Mouse (Mus musculus): Measurements from ENCODE around the gene Ovca2. TPM values are rescaled to one million over a fixed set of nuclear protein-coding genes. Genes with fewer than 3 reads are reported as not detected.

The Ovca2 gene
- polyA plus RNA-seq, 1 experiment from 2014 or later: 26.2 TPM

DNA sequence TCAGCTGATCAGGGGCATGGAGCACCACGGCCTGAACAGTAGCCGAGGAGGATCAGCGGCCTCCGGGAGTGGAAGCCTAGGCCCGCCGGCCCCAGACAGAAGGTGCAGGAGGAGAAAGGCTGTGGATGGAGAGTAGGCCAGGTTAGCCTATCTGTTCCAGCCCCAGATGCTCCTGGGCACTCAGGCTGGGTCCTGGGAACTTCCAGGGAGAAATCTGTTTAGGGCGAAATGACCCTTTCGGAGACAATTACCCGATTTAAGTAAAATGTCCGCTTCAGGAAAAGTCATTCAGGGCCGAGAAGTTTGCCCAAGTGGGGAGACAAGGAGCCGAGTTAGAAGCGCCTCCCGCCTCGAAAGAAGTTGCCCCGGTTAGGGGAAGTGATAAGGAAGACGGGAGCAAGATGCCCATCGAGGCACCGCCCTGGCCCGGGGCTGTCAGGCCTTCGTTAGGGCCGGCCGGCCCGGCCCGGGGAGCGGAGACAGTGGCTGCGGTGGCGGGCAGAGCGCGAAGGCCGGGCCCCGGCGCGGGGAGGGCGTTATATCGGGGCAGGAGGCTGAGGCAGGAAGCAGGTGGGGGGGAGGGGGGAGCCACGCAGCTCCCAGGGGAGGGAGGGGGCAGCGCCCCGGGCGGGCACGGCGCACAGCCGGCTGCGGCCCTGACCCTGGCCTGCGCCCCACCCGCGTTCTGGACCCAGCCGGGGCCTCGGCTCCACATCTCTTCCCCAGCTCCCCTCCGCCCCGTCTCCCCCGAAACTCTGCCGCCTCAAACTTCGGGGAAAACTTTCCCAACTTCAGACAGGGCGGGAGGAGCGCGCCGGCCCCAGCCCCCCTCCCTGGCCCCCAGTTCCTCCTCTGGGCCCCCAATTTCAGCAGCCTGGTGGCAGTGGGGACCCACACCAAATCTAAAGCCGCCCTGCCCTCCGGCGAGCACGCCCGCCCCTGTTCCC is 10.7 kb downstream of the Ovca2 start:
- Histone ChIP-seq H3K27me3 (peaks cover 90% of the 10 kb centered on the region), H3K9me3 (no peaks in the 10 kb centered on the region), H3K4me1 (peaks cover 90% of the 10 kb centered on the region), H3K4me2 (peak overlapping the region; percentile 90), H3K27ac (peak overlapping the region; percentile 89), H3K9ac (peak overlapping the region; percentile 71), H3K36me3 (peaks cover 10% of the 10 kb centered on the region), H3K4me3 (peak overlapping the region; percentile 63)
- WGBS: 4% methylated on average over 40 of the region's 63 CpGs
- ATAC-seq (ENCODE audit: borderline replicate concordance, extremely low read depth, low FRiP score, low TSS enrichment): no peak

DNA sequence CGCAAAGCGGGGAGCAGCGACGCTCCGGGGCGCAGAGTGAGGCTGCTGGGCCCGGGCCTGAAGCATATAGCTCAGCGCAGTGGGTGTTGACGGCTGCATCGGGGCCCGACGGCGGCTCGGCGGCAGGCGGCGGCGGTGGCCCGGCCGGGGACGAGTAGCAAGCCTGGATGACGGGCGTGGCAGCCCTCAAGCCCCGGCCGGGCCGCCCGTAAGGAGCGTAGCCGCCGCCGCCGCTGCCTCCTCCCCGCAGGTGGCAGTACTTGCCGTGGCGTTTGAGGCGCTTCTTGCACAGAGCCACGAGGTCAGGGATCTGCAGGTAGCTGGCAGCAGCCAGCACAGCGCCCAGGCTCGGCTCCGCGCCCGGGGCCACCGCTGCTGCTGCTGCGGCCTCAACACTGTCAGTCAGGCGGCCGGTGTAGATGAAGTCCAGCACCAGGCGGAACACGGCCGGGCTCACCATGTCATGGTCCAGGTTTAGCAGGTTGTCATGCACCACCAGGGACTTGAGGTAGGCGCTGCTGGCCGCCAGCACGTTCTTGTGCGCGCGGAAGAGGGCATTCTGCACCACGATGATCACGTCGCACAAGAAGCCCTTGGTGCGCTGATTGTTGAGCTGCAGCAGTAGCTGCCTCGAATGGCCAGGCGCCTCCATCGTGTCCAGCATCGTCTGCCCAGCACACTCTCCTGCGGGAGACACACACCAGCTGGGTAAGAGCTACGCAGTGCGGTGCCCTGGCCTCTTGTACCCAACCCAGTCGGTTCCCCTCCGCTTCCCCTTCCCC is 11.6 kb downstream of the Ovca2 start:
- ATAC-seq (ENCODE audit: borderline replicate concordance, extremely low read depth, low FRiP score, low TSS enrichment): no peak
- H3K4me3 ChIP-seq: peak overlapping the region; percentile 63
- 4% methylated on average over 68 of the region's 68 CpGs for WGBS
- H3K9ac ChIP-seq: peak overlapping the region; percentile 71
- no peaks in the 10 kb centered on the region for H3K9me3 ChIP-seq
- peaks cover 14% of the 10 kb centered on the region for H3K36me3 ChIP-seq
- H3K27ac ChIP-seq: peak overlapping the region; percentile 89
- H3K27me3 ChIP-seq: peaks cover 81% of the 10 kb centered on the region
- peak overlapping the region; percentile 90 for H3K4me2 ChIP-seq
- peaks cover 90% of the 10 kb centered on the region for H3K4me1 ChIP-seq

DNA sequence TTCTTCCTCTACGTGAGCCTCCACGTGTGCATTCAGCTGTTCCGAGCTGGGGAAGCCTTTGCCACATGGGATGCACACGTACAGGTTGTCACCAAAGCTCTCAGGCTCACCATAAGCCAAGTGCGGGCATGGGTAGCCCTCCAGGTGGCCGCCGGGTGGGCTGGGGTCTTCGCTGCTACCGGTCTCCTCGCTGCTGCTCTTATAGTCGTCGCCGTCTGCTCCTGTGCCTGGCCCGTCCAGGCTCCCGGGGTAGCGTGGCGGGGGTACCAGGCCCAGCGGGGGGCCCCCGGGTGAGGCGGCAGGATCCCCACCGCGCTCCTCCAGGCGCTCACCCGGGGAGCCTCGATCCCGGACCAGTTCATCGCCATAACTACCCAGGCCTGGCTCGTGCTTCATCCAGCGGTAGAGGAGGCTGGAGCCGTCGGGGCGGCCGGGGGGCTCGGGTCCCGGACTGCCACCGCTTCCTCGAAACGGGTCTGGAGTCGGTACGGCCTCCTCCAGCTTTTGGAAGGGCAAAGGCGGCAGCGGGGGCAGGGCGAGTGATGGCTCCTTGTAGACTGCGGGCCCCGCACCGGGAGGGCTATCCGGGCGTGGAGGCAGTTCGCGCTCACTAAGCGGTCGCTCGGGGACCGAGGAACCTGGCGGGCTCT is 12.3 kb downstream of the Ovca2 start:
- Histone ChIP-seq H3K4me2 (peak overlapping the region; percentile 90), H3K9me3 (no peaks in the 10 kb centered on the region), H3K4me3 (peak overlapping the region; percentile 63), H3K27me3 (peaks cover 74% of the 10 kb centered on the region), H3K4me1 (peaks cover 91% of the 10 kb centered on the region), H3K36me3 (peaks cover 14% of the 10 kb centered on the region), H3K9ac (peak overlapping the region; percentile 71), H3K27ac (peak overlapping the region; percentile 89)
- WGBS: 9% methylated on average over 55 of the region's 55 CpGs
- ATAC-seq (ENCODE audit: borderline replicate concordance, extremely low read depth, low FRiP score, low TSS enrichment): no peak

DNA sequence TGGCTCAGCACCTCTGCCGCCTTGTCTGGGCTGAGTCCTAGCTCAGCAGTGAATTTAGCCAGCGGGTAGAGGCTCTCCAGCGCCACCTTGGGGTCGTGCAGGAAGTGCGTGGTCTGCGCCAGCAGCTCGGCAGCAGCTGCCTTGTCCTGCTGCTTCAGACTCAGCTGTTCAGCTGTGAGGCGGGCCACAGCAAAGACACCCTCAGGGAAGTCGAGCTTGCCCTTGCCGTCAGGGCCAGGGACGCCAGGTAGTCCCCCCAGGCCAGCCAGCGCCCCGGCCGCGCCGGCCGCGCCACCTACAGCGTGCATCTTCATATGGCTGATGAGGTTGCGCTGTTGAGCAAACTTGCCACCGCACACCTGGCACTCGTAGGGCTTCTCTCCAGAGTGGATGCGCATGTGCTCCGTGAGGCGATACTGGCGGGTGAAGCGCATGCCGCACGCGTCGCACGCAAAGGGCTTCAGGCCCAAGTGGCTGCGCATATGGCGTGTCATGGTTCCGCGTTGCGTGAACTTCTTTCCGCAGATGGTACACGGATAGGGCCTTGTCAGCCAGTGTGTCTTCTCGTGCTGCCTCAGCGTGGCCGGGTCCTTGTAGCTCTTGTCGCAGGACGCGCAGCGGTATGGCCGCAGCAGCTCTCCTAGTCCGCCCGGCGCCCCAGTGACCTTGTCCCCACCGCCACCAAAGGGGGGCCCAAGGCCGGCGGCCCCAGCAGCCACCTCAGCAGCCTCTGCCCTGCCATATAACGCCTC is 13.0 kb downstream of the Ovca2 start:
- ATAC-seq (ENCODE audit: borderline replicate concordance, extremely low read depth, low FRiP score, low TSS enrichment): no peak

DNA sequence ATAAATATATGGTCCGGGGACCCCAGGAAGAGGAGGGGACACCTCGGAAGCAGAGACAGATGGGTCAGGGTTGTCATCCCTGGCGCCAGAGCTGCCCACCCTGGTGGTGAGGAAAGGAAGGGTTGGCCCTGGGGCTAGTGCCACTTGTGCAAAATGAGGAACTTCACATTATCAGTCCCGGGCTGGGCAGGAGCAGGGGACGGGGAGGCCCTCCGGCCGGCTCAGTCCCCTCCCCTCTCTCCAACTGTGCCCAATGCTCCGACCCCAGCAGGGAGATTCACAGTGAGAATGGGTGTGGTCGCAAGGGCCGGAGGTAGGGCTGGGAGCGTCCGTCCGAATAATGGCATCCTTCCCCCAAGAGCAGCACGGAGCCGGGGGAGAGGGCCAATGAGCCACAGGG is 13.9 kb downstream of the Ovca2 start:
- Histone ChIP-seq H3K36me3 (peaks cover 26% of the 10 kb centered on the region), H3K9me3 (no peaks in the 10 kb centered on the region), H3K4me2 (peak overlapping the region; percentile 90), H3K27me3 (peaks cover 58% of the 10 kb centered on the region), H3K4me3 (peak overlapping the region; percentile 63), H3K9ac (peak overlapping the region; percentile 71), H3K27ac (peak overlapping the region; percentile 89; the same call in 1 of the 2 replicates), H3K4me1 (peaks cover 91% of the 10 kb centered on the region)
- 25% methylated on average over 15 of the region's 15 CpGs for WGBS
- ATAC-seq (ENCODE audit: borderline replicate concordance, extremely low read depth, low FRiP score, low TSS enrichment): no peak

More for the DNA sequence above, 13.0 kb downstream of the Ovca2 start:
- Histone ChIP-seq H3K4me3 (peak overlapping the region; percentile 63), H3K9ac (peak overlapping the region; percentile 71), H3K36me3 (peaks cover 17% of the 10 kb centered on the region), H3K27ac (peak overlapping the region; percentile 89), H3K9me3 (no peaks in the 10 kb centered on the region), H3K4me2 (peak overlapping the region; percentile 90), H3K27me3 (peaks cover 67% of the 10 kb centered on the region), H3K4me1 (peaks cover 93% of the 10 kb centered on the region)
- 14% methylated on average over 54 of the region's 54 CpGs for WGBS

DNA sequence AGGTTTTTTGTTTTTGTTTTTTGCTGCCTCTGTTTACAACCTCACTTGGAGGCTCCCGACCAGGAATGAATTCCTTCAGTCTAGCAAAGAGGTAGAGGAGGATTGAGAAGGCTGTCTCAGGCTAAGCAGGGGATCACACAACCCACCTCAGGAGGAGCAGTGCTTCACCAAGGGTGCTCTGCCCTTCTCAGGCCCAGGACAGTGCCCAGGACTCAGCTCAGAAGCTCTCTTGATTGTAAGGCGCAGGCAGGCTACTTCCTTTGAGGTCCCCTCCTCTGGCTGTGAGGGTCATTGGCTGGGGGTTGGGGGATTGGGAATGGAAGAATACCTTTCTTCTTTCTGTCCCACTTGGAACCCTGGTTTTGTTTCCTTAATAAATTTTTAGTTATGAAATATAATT is 14.6 kb downstream of the Ovca2 start:
- Histone ChIP-seq H3K4me2 (peak overlapping the region; percentile 90), H3K36me3 (peaks cover 28% of the 10 kb centered on the region), H3K4me1 (peaks cover 87% of the 10 kb centered on the region), H3K27me3 (peaks cover 51% of the 10 kb centered on the region), H3K9me3 (no peaks in the 10 kb centered on the region), H3K27ac (peak overlapping the region; percentile 89), H3K9ac (peak overlapping the region; percentile 71; the same call in 1 of the 2 replicates), H3K4me3 (peak overlapping the region; percentile 63; the same call in 1 of the 2 replicates)
- no peak for ATAC-seq (ENCODE audit: borderline replicate concordance, extremely low read depth, low FRiP score, low TSS enrichment)
- 67% methylated on average over 2 of the region's 2 CpGs for WGBS

DNA sequence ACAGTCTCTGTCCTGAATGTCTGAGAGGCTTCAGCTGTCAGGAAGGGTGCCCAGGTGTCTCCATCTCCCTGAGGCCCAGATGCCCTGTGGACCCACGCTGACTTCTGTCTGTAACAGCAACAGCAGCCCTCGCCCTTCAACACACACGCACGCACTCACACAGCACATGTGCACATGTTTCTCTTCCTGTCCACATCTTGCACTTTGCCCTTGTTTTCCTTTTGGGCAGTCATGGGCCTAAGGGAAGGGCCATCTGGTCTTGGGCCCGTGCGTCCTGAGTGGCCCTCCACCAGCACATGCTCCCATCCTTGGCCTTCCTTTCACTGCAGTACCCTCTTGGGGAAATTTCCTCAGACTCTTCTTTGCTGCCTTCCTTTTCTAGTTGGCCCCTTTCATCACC is 15.3 kb downstream of the Ovca2 start:
- Histone ChIP-seq H3K9ac (no peak overlapping the region), H3K4me3 (no peak overlapping the region), H3K27me3 (peaks cover 44% of the 10 kb centered on the region), H3K4me1 (peaks cover 87% of the 10 kb centered on the region), H3K9me3 (no peaks in the 10 kb centered on the region), H3K27ac (peak overlapping the region; percentile 84), H3K4me2 (0 out of 2 replicates have a peak overlapping the region, but pooled peaks have one; percentile 3), H3K36me3 (peaks cover 28% of the 10 kb centered on the region)
- no peak for ATAC-seq (ENCODE audit: borderline replicate concordance, extremely low read depth, low FRiP score, low TSS enrichment)
- WGBS: 70% methylated on average over 6 of the region's 6 CpGs

DNA sequence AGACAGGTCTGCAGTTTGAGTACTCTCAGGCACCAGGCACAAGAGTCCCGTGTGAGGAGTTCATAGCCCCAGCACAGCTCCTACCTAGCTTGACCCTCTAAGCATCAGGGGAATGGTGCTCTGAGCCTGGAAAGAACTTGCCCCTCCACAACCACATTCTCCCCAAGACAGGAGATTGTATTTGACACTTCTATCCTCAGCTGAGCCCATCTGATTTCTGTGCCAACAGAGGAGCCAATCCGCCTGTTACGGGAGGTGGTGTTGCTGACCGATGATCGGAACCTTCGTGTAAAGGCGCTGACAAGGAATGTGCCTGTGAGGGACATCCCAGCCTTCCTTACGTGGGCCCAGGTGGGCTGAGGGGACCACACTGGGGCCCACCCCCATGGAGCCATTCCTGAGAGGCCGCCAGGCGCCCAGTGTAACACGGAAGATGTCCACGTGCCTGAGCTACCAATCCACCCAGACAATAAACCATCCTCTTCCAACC is 16.0 kb downstream of the Ovca2 start:
- H3K4me2 ChIP-seq: 0 out of 2 replicates have a peak overlapping the region, but pooled peaks have one; percentile 3

DNA sequence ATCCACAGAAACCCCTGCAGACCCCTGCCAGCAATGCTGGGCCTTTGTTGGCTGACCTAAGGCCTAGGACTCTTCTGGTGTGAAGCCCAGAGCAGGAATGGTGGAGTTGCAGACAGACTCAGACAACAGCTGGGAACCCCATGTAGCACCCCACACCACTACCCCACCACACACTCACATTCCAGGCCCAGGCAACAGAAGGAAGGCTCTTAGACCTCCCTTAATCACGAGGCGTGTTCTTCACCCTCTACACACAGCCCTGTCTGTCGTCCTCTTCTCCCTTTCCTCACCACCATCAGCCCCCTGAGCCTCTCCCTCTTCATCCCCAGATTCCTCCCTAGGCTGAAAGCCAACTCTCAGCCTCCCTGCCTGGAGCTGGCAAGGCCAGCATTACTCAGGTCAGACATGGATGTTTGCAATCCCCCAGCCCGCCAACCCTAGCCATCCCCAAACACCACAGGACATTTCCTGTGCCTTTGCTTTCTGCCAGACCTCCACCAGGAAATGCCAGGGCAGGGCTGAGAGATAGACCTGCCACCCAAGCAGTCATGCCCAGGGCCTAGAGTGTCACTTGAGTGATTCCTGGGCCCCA is 17.1 kb downstream of the Ovca2 start:
- Histone ChIP-seq H3K27ac (peak overlapping the region; percentile 84), H3K9ac (no peak overlapping the region), H3K4me1 (peaks cover 88% of the 10 kb centered on the region), H3K4me3 (no peak overlapping the region), H3K36me3 (peaks cover 28% of the 10 kb centered on the region), H3K27me3 (peaks cover 26% of the 10 kb centered on the region), H3K4me2 (no peak overlapping the region), H3K9me3 (no peaks in the 10 kb centered on the region)
- 32% methylated on average over 4 of the region's 4 CpGs for WGBS
- ATAC-seq (ENCODE audit: borderline replicate concordance, extremely low read depth, low FRiP score, low TSS enrichment): peak; percentile 88

More for the DNA sequence above, 16.0 kb downstream of the Ovca2 start:
- no peak for ATAC-seq (ENCODE audit: borderline replicate concordance, extremely low read depth, low FRiP score, low TSS enrichment)
- H3K4me1 ChIP-seq: peaks cover 88% of the 10 kb centered on the region
- WGBS: 60% methylated on average over 12 of the region's 12 CpGs
- peaks cover 37% of the 10 kb centered on the region for H3K27me3 ChIP-seq
- peaks cover 28% of the 10 kb centered on the region for H3K36me3 ChIP-seq
- no peak overlapping the region for H3K4me3 ChIP-seq
- no peak overlapping the region for H3K9ac ChIP-seq
- H3K27ac ChIP-seq: peak overlapping the region; percentile 84
- no peaks in the 10 kb centered on the region for H3K9me3 ChIP-seq

DNA sequence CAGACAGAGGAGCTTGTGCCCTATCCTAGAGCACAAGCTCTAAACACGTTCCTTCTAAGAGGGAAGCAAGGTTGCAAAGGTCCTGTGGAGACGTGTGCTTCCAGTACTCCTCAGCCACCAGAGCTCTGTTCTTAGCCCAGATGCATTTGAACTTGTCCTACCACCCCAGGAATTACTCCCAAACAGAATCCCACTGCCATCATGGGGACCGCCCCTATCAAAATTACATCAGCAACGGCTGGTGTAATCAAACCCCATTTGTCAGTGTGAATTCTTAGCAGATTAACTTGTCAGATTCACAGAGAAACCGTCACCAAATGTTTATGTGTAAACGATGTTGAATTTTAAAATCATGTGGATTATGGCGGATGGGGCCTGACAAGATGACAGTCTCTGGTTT is 17.7 kb downstream of the Ovca2 start:
- Histone ChIP-seq H3K4me1 (peaks cover 88% of the 10 kb centered on the region), H3K36me3 (peaks cover 28% of the 10 kb centered on the region), H3K27ac (peak overlapping the region; percentile 84), H3K9ac (no peak overlapping the region), H3K9me3 (no peaks in the 10 kb centered on the region), H3K27me3 (peaks cover 20% of the 10 kb centered on the region), H3K4me2 (no peak overlapping the region), H3K4me3 (no peak overlapping the region)
- 46% methylated on average over 7 of the region's 7 CpGs for WGBS
- ATAC-seq (ENCODE audit: borderline replicate concordance, extremely low read depth, low FRiP score, low TSS enrichment): no peak

Measured in lung, embryonic 15.5 days (tissue).